Mouse (Mus musculus) midbrain, embryonic 15.5 days (tissue): ENCODE results near the gene Vmn2r100. TPM values are rescaled to one million over a fixed set of nuclear protein-coding genes. Genes with fewer than 3 reads are reported as not detected.

ENCODE experiments used
- ATAC-seq: fragments of 200-750 bp; cut with Nextera tagmentation; replicated peaks from 2 replicates; pipeline ENCODE4 v1.8.0; 2017; ENCODE audit warnings: moderate TSS enrichment
- H3K27ac ChIP-seq: fragments of 300-500 bp; sonication (generic); 2 replicates; pipeline ENCODE4 v1.5.1; 2015; ENCODE audit warnings: mild to moderate bottlenecking, inconsistent platforms
- H3K27me3 ChIP-seq: fragments of 300-500 bp; sonication (generic); replicated peaks from 2 replicates; pipeline ENCODE4 v1.6.1; 2015; ENCODE audit warnings: inconsistent platforms
- H3K36me3 ChIP-seq: fragments of 300-500 bp; sonication (generic); replicated peaks from 2 replicates; pipeline ENCODE4 v1.6.1; 2015; ENCODE audit warnings: inconsistent platforms
- H3K4me1 ChIP-seq: fragments of 300-500 bp; sonication (generic); 2 replicates; pipeline ENCODE4 v1.6.1; 2015; ENCODE audit warnings: inconsistent platforms
- H3K4me2 ChIP-seq: fragments of 300-500 bp; sonication (generic); 2 replicates; pipeline ENCODE4 v1.6.1; 2015; ENCODE audit warnings: inconsistent platforms, mild to moderate bottlenecking, moderate library complexity
- H3K4me3 ChIP-seq: fragments of 300-500 bp; sonication (generic); 2 replicates; pipeline ENCODE4 v1.5.1; 2015; ENCODE audit warnings: mild to moderate bottlenecking, inconsistent platforms
- H3K9ac ChIP-seq: fragments of 300-500 bp; sonication (generic); 2 replicates; pipeline ENCODE4 v1.6.1; 2015; ENCODE audit warnings: mild to moderate bottlenecking, inconsistent platforms
- H3K9me3 ChIP-seq: fragments of 300-500 bp; sonication (generic); 2 replicates; pipeline ENCODE4 v1.6.1; 2016; ENCODE audit warnings: inconsistent platforms
- polyA plus RNA-seq: library from polyadenylated mRNA; unstranded; fragments of >200 nt; fragmentation: Nextera tagmentation; extraction: Ambion mirVana; gene quantifications from 2 replicates; pipeline ENCODE4 v1.2.1, GENCODE M21; 2015

Vmn2r100 gene
- not detected in 2 replicates for polyA plus RNA-seq

DNA sequence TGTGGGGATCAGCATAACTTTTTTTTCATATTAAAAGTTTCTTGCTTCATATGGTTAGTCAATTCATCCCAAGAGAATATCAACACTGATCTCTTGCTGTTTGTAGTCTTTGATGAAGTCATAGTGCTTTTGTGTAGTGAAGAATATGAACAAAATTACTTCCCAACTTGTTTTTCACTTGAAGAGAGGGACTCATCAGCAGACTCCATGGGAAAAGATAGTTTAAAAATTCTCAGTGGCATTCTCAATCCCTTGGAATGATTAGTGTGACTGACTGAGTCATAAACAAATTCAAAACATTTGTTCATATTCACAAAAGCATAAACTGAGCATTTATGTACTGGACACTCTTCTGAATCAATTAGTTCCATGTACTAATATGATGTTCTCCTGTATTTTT is at the start of gene Vmn2r100:
TSS of gene Vmn2r100 (plus strand) at position 301 of the 400 bp plus-strand sequence.
- Histone ChIP-seq H3K9me3 (0 out of 2 replicates have a peak, but pooled peaks cover 6% of the 10 kb centered on the region), H3K9ac (no peak within 1 kb of the TSS), H3K27ac (no peak within 1 kb of the TSS), H3K4me3 (no peak within 1 kb of the TSS), H3K36me3 (no peaks in the 10 kb centered on the region), H3K4me1 (no peaks in the 10 kb centered on the region), H3K4me2 (no peak within 1 kb of the TSS), H3K27me3 (no peaks in the 10 kb centered on the region)
- ATAC-seq = no peak

DNA sequence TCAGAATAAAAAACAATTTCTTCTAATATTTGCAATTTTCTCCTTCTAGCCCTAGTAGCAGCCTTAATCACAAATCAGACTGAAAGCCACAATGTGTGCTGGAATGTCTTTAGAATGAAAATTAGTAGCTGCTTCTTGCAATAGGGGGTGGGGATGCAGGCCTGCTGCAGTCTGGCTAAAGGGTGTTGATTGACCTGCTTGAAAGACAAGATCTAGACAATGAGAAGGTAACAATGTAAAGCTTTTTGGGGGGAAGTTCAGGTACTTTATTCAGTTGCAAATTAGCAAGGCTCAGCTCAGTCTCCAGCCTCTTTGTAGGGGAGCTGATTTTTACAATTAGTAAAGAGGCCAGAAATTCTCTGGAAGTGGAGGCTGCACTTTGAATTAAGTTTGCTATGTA is 21.7 kb upstream of the Vmn2r100 start:
- Histone ChIP-seq H3K27ac (no peak overlapping the region), H3K4me3 (no peak overlapping the region), H3K4me1 (no peaks in the 10 kb centered on the region), H3K9me3 (peaks cover 14% of the 10 kb centered on the region), H3K36me3 (no peaks in the 10 kb centered on the region), H3K9ac (no peak overlapping the region), H3K27me3 (no peaks in the 10 kb centered on the region), H3K4me2 (no peak overlapping the region)
- ATAC-seq = no peak

DNA sequence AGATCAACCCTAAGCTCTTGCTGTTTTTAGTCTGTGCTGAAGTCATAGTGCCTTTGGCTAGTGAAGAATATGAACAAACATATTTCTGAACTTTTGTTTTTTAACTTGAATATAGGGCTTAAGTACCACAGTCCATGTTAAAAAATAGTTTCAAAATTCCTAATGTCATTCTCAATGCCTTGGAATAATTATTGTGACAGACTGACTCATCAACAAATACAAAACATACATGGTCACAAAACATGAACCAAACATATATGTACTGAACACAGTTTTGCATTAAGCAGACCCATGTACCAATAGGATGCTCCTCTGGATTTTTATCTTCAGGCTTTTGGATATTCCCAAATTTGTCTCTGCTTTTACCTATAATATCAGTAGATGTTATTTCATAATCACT is 72.4 kb downstream of the Vmn2r100 start, which contains the start of gene Vmn2r101:
TSS of gene Vmn2r101 (plus strand) at position 301 of the 400 bp plus-strand sequence.
- Histone ChIP-seq H3K9ac (no peak within 1 kb of the TSS), H3K9me3 (0 out of 2 replicates have a peak, but pooled peaks cover 3% of the 10 kb centered on the region), H3K4me1 (no peaks in the 10 kb centered on the region), H3K36me3 (no peaks in the 10 kb centered on the region), H3K4me3 (no peak within 1 kb of the TSS), H3K27ac (no peak within 1 kb of the TSS), H3K27me3 (no peaks in the 10 kb centered on the region), H3K4me2 (no peak within 1 kb of the TSS)
- no peak for ATAC-seq

Other genes with a start within 250 kb of the Vmn2r100 start
- gene Vmn2r99, start 142.8 kb upstream of the Vmn2r100 start, polyA plus RNA-seq = not detected in 2 replicates
- gene Vmn2r101, start 72.5 kb downstream of the Vmn2r100 start, polyA plus RNA-seq = not detected in 2 replicates
- gene Vmn2r102, start 155.6 kb downstream of the Vmn2r100 start, polyA plus RNA-seq = not detected in 2 replicates